Mouse (Mus musculus) MEL (cell line): ENCODE data around the gene Ndc80.

ENCODE experiments used
- BHLHE40 ChIP-seq: IDR thresholded peaks from 2 replicates; pipeline ENCODE4 v1.6.1; 2012; ENCODE audit warnings: low read depth, mild to moderate bottlenecking, inconsistent platforms, low read length, improper control_type of control experiment, borderline replicate concordance
- CHD1 ChIP-seq: IDR thresholded peaks from 2 replicates; pipeline ENCODE4 v1.6.1; 2012; ENCODE audit warnings: low read depth, mild to moderate bottlenecking, inconsistent platforms, low read length, improper control_type of control experiment
- CTCF ChIP-seq, 3 experiments: IDR thresholded peaks in 2 of 3; conservative IDR thresholded peaks in 1 of 3; 2 replicates each; pipeline ENCODE4 v1.5.1; 2011 to 2012; ENCODE audit warnings: low read length in 3 of 3, low read depth in 2 of 3, mild to moderate bottlenecking in 2 of 3, improper control_type of control experiment in 1 of 3, inconsistent platforms in 1 of 3, mixed read lengths in 1 of 3, moderate library complexity in 1 of 3; ENCODE audit not compliant: control insufficient read depth in 1 of 3, insufficient read depth in 1 of 3, poor library complexity in 1 of 3, severe bottlenecking in 1 of 3
- E2F4 ChIP-seq: IDR thresholded peaks from 2 replicates; pipeline ENCODE4 v1.6.1; 2011; ENCODE audit warnings: low read depth, low read length, improper control_type of control experiment, borderline replicate concordance
- EP300 ChIP-seq, 2 experiments: IDR thresholded peaks; 2 replicates each; pipeline ENCODE4 v1.6.1; 2011; ENCODE audit warnings: improper control_type of control experiment in 2 of 2, low read length in 2 of 2, low read depth in 1 of 2, mild to moderate bottlenecking in 1 of 2
- GABPA ChIP-seq: IDR thresholded peaks from 2 replicates; pipeline ENCODE4 v1.6.1; 2012; ENCODE audit warnings: low read depth, mild to moderate bottlenecking, inconsistent platforms, low read length, improper control_type of control experiment, moderate library complexity
- JUND ChIP-seq: IDR thresholded peaks from 2 replicates; pipeline ENCODE4 v1.6.1; 2011; ENCODE audit warnings: low read depth, mild to moderate bottlenecking, improper control_type of control experiment, low read length
- NELFE ChIP-seq: IDR thresholded peaks from 2 replicates; pipeline ENCODE4 v1.6.1; 2011; ENCODE audit warnings: low read depth, low read length, improper control_type of control experiment
- POLR2A ChIP-seq, 2 experiments: IDR thresholded peaks; 2 replicates each; pipeline ENCODE4 v1.6.1; 2011 to 2012; ENCODE audit warnings: low read length in 2 of 2, mild to moderate bottlenecking in 2 of 2, control low read depth in 1 of 2, improper control_type of control experiment in 1 of 2, low read depth in 1 of 2, moderate library complexity in 1 of 2; ENCODE audit not compliant: control insufficient read depth in 1 of 2, insufficient read depth in 1 of 2, poor library complexity in 1 of 2
- SMC3 ChIP-seq: IDR thresholded peaks from 2 replicates; pipeline ENCODE4 v1.6.1; 2011; ENCODE audit warnings: low read depth, low read length, improper control_type of control experiment
- TCF12 ChIP-seq: IDR thresholded peaks from 2 replicates; pipeline ENCODE4 v1.6.1; 2014; ENCODE audit warnings: low read depth, mild to moderate bottlenecking, inconsistent platforms, low read length, improper control_type of control experiment, moderate library complexity
- ZC3H11A ChIP-seq: IDR thresholded peaks from 2 replicates; pipeline ENCODE4 v1.6.1; 2012; ENCODE audit warnings: low read depth, mild to moderate bottlenecking, inconsistent platforms, low read length, improper control_type of control experiment
- ZKSCAN1 ChIP-seq: IDR thresholded peaks from 2 replicates; pipeline ENCODE4 v1.6.1; 2012; ENCODE audit warnings: low read depth, mild to moderate bottlenecking, inconsistent platforms, low read length, improper control_type of control experiment, moderate library complexity

DNA sequence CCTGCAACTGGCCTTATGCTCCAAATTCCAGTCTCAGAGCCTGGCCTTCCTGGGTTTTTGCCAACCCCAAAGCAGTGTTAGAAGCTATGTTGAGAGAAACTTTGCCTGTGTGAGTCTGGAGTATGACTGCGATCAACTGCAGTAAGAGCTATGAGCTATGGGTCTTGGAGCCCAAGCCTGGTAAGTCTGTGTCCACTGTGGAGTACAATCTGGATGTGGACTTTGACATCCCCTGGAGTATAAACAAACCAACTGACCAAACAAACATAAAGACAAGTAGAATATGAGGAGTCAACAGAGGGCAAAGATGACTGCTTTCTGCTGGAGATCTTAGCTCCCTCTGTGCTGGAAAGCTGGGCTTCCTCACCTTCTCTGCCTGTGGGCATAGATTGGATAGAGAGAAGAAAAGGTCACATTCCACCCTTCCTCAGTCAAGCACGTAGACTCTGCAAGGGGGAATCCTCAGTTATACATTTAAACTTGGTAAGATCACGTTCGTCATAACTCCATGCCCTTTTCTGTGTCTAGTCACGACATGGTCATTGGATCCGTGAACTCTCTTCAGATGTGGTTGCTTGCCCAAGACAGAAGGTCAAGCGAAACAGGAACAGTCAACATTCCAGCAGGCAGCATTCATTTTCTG is 43.1 kb downstream of the Ndc80 start:
- TF ChIP-seq CTCF (IDR thresholded peaks at IDR 0.05 in 2 of 3, conservative IDR thresholded peaks at IDR 0.05 in 1 of 3; ENCODE audit: control insufficient read depth in 1 of 3, insufficient read depth in 1 of 3, low read depth in 2 of 3, low read length in 3 of 3, poor library complexity in 1 of 3, severe bottlenecking in 1 of 3): no peak
- TF ChIP-seq ZKSCAN1: no peak
- TF ChIP-seq EP300 (IDR thresholded peaks at IDR 0.05; ENCODE audit: low read depth in 1 of 2, low read length in 2 of 2): no peak
- no peak for TF ChIP-seq TCF12
- no peak for TF ChIP-seq BHLHE40
- no peak for TF ChIP-seq NELFE
- no peak for TF ChIP-seq E2F4
- TF ChIP-seq SMC3: no peak
- no peak for TF ChIP-seq GABPA
- TF ChIP-seq ZC3H11A: no peak
- TF ChIP-seq JUND: no peak
- no peak for TF ChIP-seq POLR2A (IDR thresholded peaks at IDR 0.05; ENCODE audit: control insufficient read depth in 1 of 2, insufficient read depth in 1 of 2, low read depth in 1 of 2, low read length in 2 of 2, poor library complexity in 1 of 2)
- no peak for TF ChIP-seq CHD1
